Mouse (Mus musculus) liver, embryonic 12.5 days (tissue): ENCODE data around the gene Nlrp4f. TPM values are rescaled to one million over a fixed set of nuclear protein-coding genes. Genes with fewer than 3 reads are reported as not detected.
A peak's percentile ranks its signal among the peaks of the same experiment; 100 is the strongest.

Source experiments
- ATAC-seq: fragments of 200-750 bp; cut with Nextera tagmentation; 2 replicates; pipeline ENCODE4 v1.8.0; 2017; ENCODE audit warnings: moderate number of reproducible peaks, mild to moderate bottlenecking, moderate library complexity
- H3K27ac ChIP-seq: fragments of 300-500 bp; sonication (generic); 2 replicates; pipeline ENCODE4 v1.5.1; 2016; ENCODE audit warnings: mild to moderate bottlenecking
- H3K27me3 ChIP-seq: fragments of 300-500 bp; sonication (generic); replicated peaks from 2 replicates; pipeline ENCODE4 v1.6.1; 2016; ENCODE audit warnings: mild to moderate bottlenecking, moderate library complexity
- H3K36me3 ChIP-seq: fragments of 300-500 bp; sonication (generic); 2 replicates; pipeline ENCODE4 v1.6.1; 2016; ENCODE audit warnings: mild to moderate bottlenecking, moderate library complexity
- H3K4me1 ChIP-seq: fragments of 300-500 bp; sonication (generic); 2 replicates; pipeline ENCODE4 v1.6.1; 2016
- H3K4me2 ChIP-seq: fragments of 300-500 bp; sonication (generic); 2 replicates; pipeline ENCODE4 v1.6.1; 2016; ENCODE audit warnings: mild to moderate bottlenecking, moderate library complexity
- H3K4me3 ChIP-seq: fragments of 300-500 bp; sonication (generic); 2 replicates; pipeline ENCODE4 v1.5.1; 2016; ENCODE audit warnings: mild to moderate bottlenecking, moderate library complexity
- H3K9ac ChIP-seq: fragments of 300-500 bp; sonication (generic); 2 replicates; pipeline ENCODE4 v1.6.1; 2016; ENCODE audit warnings: mild to moderate bottlenecking, moderate library complexity
- H3K9me3 ChIP-seq: fragments of 300-500 bp; sonication (generic); replicated peaks from 2 replicates; pipeline ENCODE4 v1.6.1; 2016; ENCODE audit warnings: mild to moderate bottlenecking, moderate library complexity
- WGBS: fragments of 180-500 bp; shearing (Covaris S2); methylation state at CpG from one replicate; pipeline ENCODE4 v1.1.7; 2016; ENCODE audit not compliant: insufficient replicate concordance; 5-methylcytosine and 5-hydroxymethylcytosine counted together
- polyA plus RNA-seq: library from polyadenylated mRNA; unstranded; fragments of >200 nt; fragmentation: Nextera tagmentation; extraction: Ambion mirVana; gene quantifications from 2 replicates; pipeline ENCODE4 v1.2.1, GENCODE M21; 2016

Nlrp4f gene
- polyA plus RNA-seq, 1 experiment from 2014 or later, result not detected

- Histone ChIP-seq H3K27ac (no peak overlapping the region), H3K4me2 (peak overlapping the region; percentile 64), H3K9ac (no peak overlapping the region), H3K9me3 (no peaks in the 10 kb centered on the region), H3K4me3 (peak overlapping the region; percentile 23), H3K4me1 (0 out of 2 replicates have a peak, but pooled peaks cover 6% of the 10 kb centered on the region), H3K27me3 (peaks cover 3% of the 10 kb centered on the region; the same call in 1 of the 2 replicates), H3K36me3 (no peaks in the 10 kb centered on the region)
- WGBS, result 16% methylated on average over 45 of the region's 46 CpGs
- peak; percentile 58; the same call in 1 of the 2 replicates for ATAC-seq
Observed at GRCm38 (mm10) chr13:65175734-65176471, 29.9 kb downstream of the Nlrp4f start.

GRCm38 (mm10) chr13:65174102-65174501, 31.7 kb downstream of the Nlrp4f start:
- no peak overlapping the region for H3K4me2 ChIP-seq
- H3K9ac ChIP-seq, result no peak overlapping the region
- no peak for ATAC-seq
- H3K27me3 ChIP-seq, result peaks cover 3% of the 10 kb centered on the region; the same call in 1 of the 2 replicates
- no peaks in the 10 kb centered on the region for H3K36me3 ChIP-seq
- 0 out of 2 replicates have a peak, but pooled peaks cover 6% of the 10 kb centered on the region for H3K4me1 ChIP-seq
- 54% methylated on average over 3 of the region's 3 CpGs for WGBS
- H3K27ac ChIP-seq, result no peak overlapping the region
- H3K4me3 ChIP-seq, result no peak overlapping the region
- H3K9me3 ChIP-seq, result no peaks in the 10 kb centered on the region

GRCm38 (mm10) chr13:65149940-65150339, 55.8 kb downstream of the Nlrp4f start, which contains the start of gene Olfr466:
Gene Olfr466 (plus strand): TSS chr13:65150240.
- Histone ChIP-seq H3K9me3 (no peaks in the 10 kb centered on the region), H3K27me3 (no peaks in the 10 kb centered on the region), H3K4me3 (no peak within 1 kb of the TSS), H3K27ac (no peak within 1 kb of the TSS), H3K9ac (no peak within 1 kb of the TSS), H3K4me2 (no peak within 1 kb of the TSS), H3K4me1 (no peaks in the 10 kb centered on the region), H3K36me3 (no peaks in the 10 kb centered on the region)
- 51% methylated on average over 1 of the region's 1 CpGs for WGBS
- no peak for ATAC-seq

GRCm38 (mm10) chr13:65137789-65138188, 68.0 kb downstream of the Nlrp4f start, which contains the start of gene Olfr465-ps1:
Gene Olfr465-ps1 (plus strand): TSS chr13:65138089.
- 67% methylated on average over 4 of the region's 4 CpGs for WGBS
- no peak for ATAC-seq
- H3K27ac ChIP-seq, result no peak within 1 kb of the TSS
- no peak within 1 kb of the TSS for H3K4me2 ChIP-seq
- H3K9me3 ChIP-seq, result no peaks in the 10 kb centered on the region
- H3K27me3 ChIP-seq, result no peaks in the 10 kb centered on the region
- H3K9ac ChIP-seq, result no peak within 1 kb of the TSS
- H3K36me3 ChIP-seq, result no peaks in the 10 kb centered on the region
- H3K4me1 ChIP-seq, result no peaks in the 10 kb centered on the region
- H3K4me3 ChIP-seq, result no peak within 1 kb of the TSS

Other genes starting within 250 kb of the Nlrp4f start
- gene Spata31d1c, start 172.9 kb downstream of the Nlrp4f start, polyA plus RNA-seq, result not detected in 2 replicates
- not detected in 2 replicates for gene Prss47, start 153.2 kb downstream of the Nlrp4f start, polyA plus RNA-seq
- gene Mfsd14b, start 93.0 kb downstream of the Nlrp4f start, polyA plus RNA-seq, result 54.8 and 55.2 TPM in 2 replicates
- not detected in 2 replicates for gene Olfr465-ps1, start 67.9 kb downstream of the Nlrp4f start, polyA plus RNA-seq
- gene Olfr466, start 55.7 kb downstream of the Nlrp4f start, polyA plus RNA-seq, result not detected in 2 replicates
- not detected in 2 replicates for gene Gm10775, start 53.6 kb upstream of the Nlrp4f start, polyA plus RNA-seq
- gene Zfp369, start 72.8 kb upstream of the Nlrp4f start, polyA plus RNA-seq, result 6.0 and 6.4 TPM in 2 replicates